8 mouse cellular contexts compared by ENCODE assay signal in genomic region chr10:128933574-128933973, GRCm38 (mm10). TPM values are rescaled to one million over a fixed set of nuclear protein-coding genes. Genes with fewer than 3 reads are reported as not detected.
DNase-seq lines count a peak whose midpoint lies in the region; ATAC-seq and TF ChIP-seq lines count a peak whose summit lies in the region.

Itga7 (plus strand) TSS chr10:128933818.

- peak within 1 kb of the TSS; percentile 64 for H3K9ac ChIP-seq in hindbrain, embryonic 13.5 days
- H3K9ac ChIP-seq in midbrain, postnatal 0 days (replicated peaks; ENCODE audit: low read length, poor library complexity, severe bottlenecking): peak within 1 kb of the TSS; percentile 62

- H3K27ac ChIP-seq in hindbrain, embryonic 13.5 days: peak within 1 kb of the TSS; percentile 9; the same call in 1 of the 2 replicates
- H3K27ac ChIP-seq in limb, embryonic 10.5 days: no peak within 1 kb of the TSS
- H3K27ac ChIP-seq in midbrain, postnatal 0 days (ENCODE audit: low read depth, low read length): no peak within 1 kb of the TSS

- WGBS in hindbrain, embryonic 13.5 days: 1% methylated on average over 25 of the region's 26 CpGs
- under 1% methylated on average over 26 of the region's 26 CpGs for WGBS in limb, embryonic 10.5 days
- WGBS in midbrain, postnatal 0 days: under 1% methylated on average over 25 of the region's 26 CpGs

- DNase-seq in layer of hippocampus, adult 8-10 months (ENCODE audit: low spot score in 2 of 2): no peak
- no peak for DNase-seq in layer of hippocampus, adult 9-10 months (ENCODE audit: low spot score)
- peak; percentile 50 for DNase-seq in cerebellum, adult 11 months
- DNase-seq in gastrocnemius, adult 18-20 months (ENCODE audit: low spot score): peak; percentile 38
- DNase-seq in limb, embryonic 10.5 days (ENCODE audit: low spot score): peak; percentile 78
- DNase-seq in midbrain, postnatal 0 days (ENCODE audit: low spot score): peak; percentile 52
- no peak for DNase-seq in right cerebral cortex, postnatal 36 days (ENCODE audit: low spot score in 2 of 2)

- H3K9me3 ChIP-seq in hindbrain, embryonic 13.5 days: no peaks in the 10 kb centered on the region
- H3K9me3 ChIP-seq in limb, embryonic 10.5 days (replicated peaks): no peaks in the 10 kb centered on the region
- no peaks in the 10 kb centered on the region for H3K9me3 ChIP-seq in midbrain, postnatal 0 days (ENCODE audit: low read length)

- H3K27me3 ChIP-seq in hindbrain, embryonic 13.5 days: peaks cover 80% of the 10 kb centered on the region
- H3K27me3 ChIP-seq in limb, embryonic 10.5 days (ENCODE audit: low read depth, poor library complexity, severe bottlenecking): peaks cover 86% of the 10 kb centered on the region
- H3K27me3 ChIP-seq in midbrain, postnatal 0 days (ENCODE audit: insufficient read depth, low read length): peaks cover 26% of the 10 kb centered on the region

- no peaks in the 10 kb centered on the region for H3K36me3 ChIP-seq in hindbrain, embryonic 13.5 days
- no peaks in the 10 kb centered on the region for H3K36me3 ChIP-seq in limb, embryonic 10.5 days
- H3K36me3 ChIP-seq in midbrain, postnatal 0 days (ENCODE audit: insufficient read depth, low read length): no peaks in the 10 kb centered on the region

- peak within 1 kb of the TSS; percentile 47 for H3K4me3 ChIP-seq in hindbrain, embryonic 13.5 days
- H3K4me3 ChIP-seq in limb, embryonic 10.5 days: peak within 1 kb of the TSS; percentile 56
- peak within 1 kb of the TSS; percentile 50 for H3K4me3 ChIP-seq in midbrain, postnatal 0 days (ENCODE audit: low read depth, low read length)

- peak; percentile 55 for ATAC-seq in hindbrain, embryonic 13.5 days (ENCODE audit: low FRiP score)
- ATAC-seq in midbrain, postnatal 0 days (ENCODE audit: low FRiP score): peak; percentile 55; the same call in 1 of the 2 replicates

- H3K4me1 ChIP-seq in hindbrain, embryonic 13.5 days (replicated peaks): peaks cover 19% of the 10 kb centered on the region
- H3K4me1 ChIP-seq in limb, embryonic 10.5 days: peaks cover 15% of the 10 kb centered on the region
- no peaks in the 10 kb centered on the region for H3K4me1 ChIP-seq in midbrain, postnatal 0 days (ENCODE audit: insufficient read depth, low read length)

- no peak for TF ChIP-seq CTCF in midbrain, postnatal 0 days (IDR thresholded peaks at IDR 0.05)

- H3K4me2 ChIP-seq in hindbrain, embryonic 13.5 days: peak within 1 kb of the TSS; percentile 78
- H3K4me2 ChIP-seq in midbrain, postnatal 0 days (ENCODE audit: low read depth, low read length, poor library complexity, severe bottlenecking): peak within 1 kb of the TSS; percentile 95

RNA-seq across cellular contexts. Expression of gene Itga7, which starts in this region (rescaled TPM):
- 10 to 100 TPM; 29.5 to 35.4 (median 31.6) TPM for total RNA-seq in layer of hippocampus, adult 8-10 months (2022)
- total RNA-seq in gastrocnemius, adult 18-20 months (2021): 10 to 100 TPM; 40.4 to 60.8 TPM
- polyA plus RNA-seq in hindbrain, embryonic 13.5 days (2015; fragmentation: Nextera tagmentation; extraction: Ambion mirVana): 5.2 and 6.3 TPM in 2 replicates
- polyA plus RNA-seq in limb, embryonic 10.5 days (2016; fragmentation: Nextera tagmentation; extraction: Ambion mirVana): 0.15 and 0.24 TPM in 2 replicates
- 18.9 and 23.3 TPM in 2 replicates for total RNA-seq in midbrain, postnatal 0 days (2014; rRNA removed)
- 13.6 and 14.0 TPM in 2 replicates for polyA plus RNA-seq in midbrain, postnatal 0 days (2015; fragmentation: Nextera tagmentation; extraction: Ambion mirVana)

Comparison
In these comparisons a context has a peak if more than half of its experiments do, and no peak if none do; other contexts are left out.
1. Peak in DNase-seq and H3K4me3 ChIP-seq in limb, embryonic 10.5 days; RNA of the gene not detected or under 1 TPM.
2. DNase-seq: peak in cerebellum, adult 11 months (single experiment), gastrocnemius, adult 18-20 months (single experiment) and midbrain, postnatal 0 days (single experiment); none in layer of hippocampus, adult 8-10 months (0 of 2), layer of hippocampus, adult 9-10 months (single experiment) and right cerebral cortex, postnatal 36 days (0 of 2).
3. Peak in every context shown above with its lines, with median percentiles within 50 percentile points of each other: H3K4me3 ChIP-seq.